Mouse (Mus musculus) c-Kit-negative CD71-positive TER-119-positive erythroid progenitor cells, embryonic 14.5 days (primary cell): Measurements from ENCODE around the gene Tgm4.

ENCODE experiments used
- DNase-seq: peaks from one replicate; pipeline ENCODE4 v3.0.0-alpha.2; 2013; ENCODE audit warnings: low read depth, low spot score

Gene Tgm4

GRCm38 (mm10) chr9:123107186-123107585, 72.7 kb downstream of the Tgm4 start:
- no peak for DNase-seq

GRCm38 (mm10) chr9:123109188-123109587, 74.7 kb downstream of the Tgm4 start:
- no peak for DNase-seq

- no peak for DNase-seq
These were observed 77.3 kb downstream of the Tgm4 start for GRCm38 (mm10) chr9:123111751-123112221.

GRCm38 (mm10) chr9:123112805-123113521, 78.4 kb downstream of the Tgm4 start, which contains the start of the genes Zdhhc3 and Exosc7:
TSS of gene Zdhhc3 (minus strand) at chr9:123113205.
TSS of gene Exosc7 (plus strand) at chr9:123113215.
- peak; percentile 79 for DNase-seq

- no peak for DNase-seq
These were observed 79.4 kb downstream of the Tgm4 start for GRCm38 (mm10) chr9:123113931-123114330.

GRCm38 (mm10) chr9:123115566-123115965, 81.0 kb downstream of the Tgm4 start:
- no peak for DNase-seq
